Mouse (Mus musculus): ENCODE data around the gene Ptpre.

- no peak for TF ChIP-seq CTCF (IDR thresholded peaks at IDR 0.05; ENCODE audit: low read depth)
- no peak for TF ChIP-seq EP300 (IDR thresholded peaks at IDR 0.05; ENCODE audit: low read depth)
Observed at GRCm38 (mm10) chr7:135553550-135553949, 16.3 kb downstream of the Ptpre start.

Measured in heart, postnatal 0 days (tissue).